In the genomic region with DNA sequence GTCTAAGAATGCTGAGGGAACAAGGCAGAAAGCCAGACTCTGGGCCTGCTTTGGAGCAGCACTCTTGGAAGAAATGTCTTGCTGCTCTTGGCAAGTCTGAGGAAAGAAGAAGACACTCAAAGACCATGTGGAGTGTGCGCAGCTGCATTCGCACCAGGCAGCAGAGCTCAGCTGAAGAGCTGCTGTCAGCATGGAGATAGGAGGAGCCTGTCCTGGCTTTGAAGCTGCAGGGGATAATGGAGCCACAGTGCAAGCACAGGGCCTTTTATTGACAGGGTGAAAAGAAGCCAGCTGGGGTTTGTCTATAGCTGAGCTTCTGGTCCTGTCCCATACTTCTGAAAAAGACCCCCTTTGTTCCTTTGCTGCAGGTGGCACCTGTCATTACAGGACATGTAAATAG, we compare ENCODE assay signal across 10 mouse cellular contexts.
A peak's percentile ranks its signal among the peaks of the same experiment; 100 is the strongest.
DNase-seq lines count a peak whose midpoint lies in the region; ATAC-seq lines count a peak whose summit lies in the region.
"Had no signal": no experiment of that assay in that cellular context is flagged by ENCODE, and none has a peak within 500 bp of the region (broad histone marks: within the 10 kb centered on the region; RNA-seq: fewer than 3 reads in every experiment).

No protein-coding gene starts in this region.

- H3K9me3 ChIP-seq in embryonic facial prominence, embryonic 14.5 days (ENCODE audit: control insufficient read depth, low read length) = no peaks in the 10 kb centered on the region
- H3K9me3 ChIP-seq in hindbrain, embryonic 15.5 days = no peaks in the 10 kb centered on the region
- no peaks in the 10 kb centered on the region for H3K9me3 ChIP-seq in neural tube, embryonic 12.5 days

- intact Hi-C loops in heart, postnatal 25 days (cut with DNase I) = no loop called here

- peak; percentile 14 for DNase-seq in kidney, postnatal 14 days
- no peak for DNase-seq in kidney, adult 18-20 months
- DNase-seq in embryonic facial prominence, embryonic 14.5 days (ENCODE audit: low spot score) = peak; percentile 63
- no peak for DNase-seq in spleen, adult 18-20 months
- no peak for DNase-seq in cerebellum, adult 11 months
- no peak for DNase-seq in heart, postnatal 25 days (ENCODE audit: low spot score)
- DNase-seq: cerebellum, adult 11-12 months had no signal

- peaks cover 7% of the 10 kb centered on the region for H3K4me1 ChIP-seq in embryonic facial prominence, embryonic 14.5 days (ENCODE audit: control insufficient read depth, insufficient read depth, low read length)
- peaks cover 6% of the 10 kb centered on the region for H3K4me1 ChIP-seq in hindbrain, embryonic 15.5 days (replicated peaks)
- H3K4me1 ChIP-seq in neural tube, embryonic 12.5 days = peaks cover 9% of the 10 kb centered on the region

- no peak overlapping the region for H3K4me3 ChIP-seq in embryonic facial prominence, embryonic 14.5 days (ENCODE audit: low read depth, low read length)
- no peak overlapping the region for H3K4me3 ChIP-seq in hindbrain, embryonic 15.5 days
- no peak overlapping the region for H3K4me3 ChIP-seq in neural tube, embryonic 12.5 days

- 25% methylated on average over 2 of the region's 2 CpGs for WGBS in embryonic facial prominence, embryonic 14.5 days
- 15% methylated on average over 2 of the region's 2 CpGs for WGBS in hindbrain, embryonic 15.5 days
- WGBS in neural tube, embryonic 12.5 days = 12% methylated on average over 2 of the region's 2 CpGs

- no peaks in the 10 kb centered on the region for H3K27me3 ChIP-seq in embryonic facial prominence, embryonic 14.5 days (replicated peaks; ENCODE audit: control insufficient read depth, insufficient read depth, low read length)
- no peaks in the 10 kb centered on the region for H3K27me3 ChIP-seq in hindbrain, embryonic 15.5 days
- no peaks in the 10 kb centered on the region for H3K27me3 ChIP-seq in neural tube, embryonic 12.5 days (replicated peaks)

- no peak overlapping the region for H3K9ac ChIP-seq in embryonic facial prominence, embryonic 14.5 days (ENCODE audit: low read depth, low read length)
- no peak overlapping the region for H3K9ac ChIP-seq in hindbrain, embryonic 15.5 days
- H3K9ac ChIP-seq in neural tube, embryonic 12.5 days = no peak overlapping the region
- H3K9ac ChIP-seq: liver, embryonic 14.5 days had no signal

- peak; percentile 67 for ATAC-seq in embryonic facial prominence, embryonic 14.5 days (ENCODE audit: low read depth)
- peak; percentile 86; the same call in 1 of the 2 replicates for ATAC-seq in hindbrain, embryonic 15.5 days (ENCODE audit: low FRiP score, low read depth)
- ATAC-seq in neural tube, embryonic 12.5 days (ENCODE audit: low FRiP score, low read depth) = peak; percentile 82

- H3K27ac ChIP-seq in embryonic facial prominence, embryonic 14.5 days (replicated peaks; ENCODE audit: low read depth, low read length) = no peak overlapping the region
- H3K27ac ChIP-seq in hindbrain, embryonic 15.5 days (replicated peaks) = no peak overlapping the region
- 0 out of 2 replicates have a peak overlapping the region, but pooled peaks have one; percentile 37 for H3K27ac ChIP-seq in neural tube, embryonic 12.5 days
- H3K27ac ChIP-seq: liver, embryonic 14.5 days had no signal

- H3K4me2 ChIP-seq in embryonic facial prominence, embryonic 14.5 days (ENCODE audit: low read depth, low read length) = no peak overlapping the region
- H3K4me2 ChIP-seq in hindbrain, embryonic 15.5 days = no peak overlapping the region
- H3K4me2 ChIP-seq in neural tube, embryonic 12.5 days (replicated peaks) = no peak overlapping the region

- H3K36me3 ChIP-seq in embryonic facial prominence, embryonic 14.5 days (ENCODE audit: control insufficient read depth, insufficient read depth, low read length) = no peaks in the 10 kb centered on the region
- no peaks in the 10 kb centered on the region for H3K36me3 ChIP-seq in hindbrain, embryonic 15.5 days
- H3K36me3 ChIP-seq in neural tube, embryonic 12.5 days = no peaks in the 10 kb centered on the region

Comparison
In these comparisons a context has a peak if more than half of its experiments do, and no peak if none do; other contexts are left out.
1. DNase-seq: peak in kidney, postnatal 14 days (single experiment) and embryonic facial prominence, embryonic 14.5 days (single experiment); none in kidney, adult 18-20 months (single experiment), spleen, adult 18-20 months (0 of 2), cerebellum, adult 11 months (single experiment) and heart, postnatal 25 days (single experiment).
2. Peak in every context shown above with its lines, with median percentiles within 50 percentile points of each other: ATAC-seq.